Mouse (Mus musculus) myocyte (in vitro differentiated cells): ENCODE results near the gene Lin37. TPM values are rescaled to one million over a fixed set of nuclear protein-coding genes. Genes with fewer than 3 reads are reported as not detected.

Experiments
- H3K27me3 ChIP-seq: one replicate; pipeline ENCODE4 v1.6.1; 2011; ENCODE audit not compliant: control insufficient read depth, insufficient read depth, insufficient read length
- H3K36me3 ChIP-seq: one replicate; pipeline ENCODE4 v1.6.1; 2011; ENCODE audit not compliant: control insufficient read depth, insufficient read depth
- H3K4me2 ChIP-seq: one replicate; pipeline ENCODE4 v1.6.1; 2011; ENCODE audit warnings: low read depth, control low read depth
- H3K4me3 ChIP-seq: one replicate; pipeline ENCODE4 v1.5.1; 2011; ENCODE audit warnings: mild to moderate bottlenecking, control low read depth, moderate library complexity
- H3K79me2 ChIP-seq: one replicate; pipeline ENCODE4 v1.6.1; 2011; ENCODE audit not compliant: control insufficient read depth, insufficient read depth
- H3ac ChIP-seq: one replicate; pipeline ENCODE4 v1.6.1; 2011; ENCODE audit not compliant: control insufficient read depth, insufficient read length
- CEBPB ChIP-seq: IDR thresholded peaks from 2 replicates; pipeline ENCODE4 v1.6.1; 2011; ENCODE audit warnings: mild to moderate bottlenecking, moderate library complexity; ENCODE audit not compliant: poor library complexity, insufficient read depth, severe bottlenecking
- E2F4 ChIP-seq: IDR thresholded peaks from one replicate; pipeline ENCODE4 v1.6.1; 2011; ENCODE audit warnings: mild to moderate bottlenecking, control low read depth, moderate library complexity; ENCODE audit not compliant: insufficient read depth
- MAX ChIP-seq: IDR thresholded peaks from one replicate; pipeline ENCODE4 v1.6.1; 2011; ENCODE audit warnings: low read depth, mild to moderate bottlenecking, control low read depth
- MYOD1 ChIP-seq, 3 experiments: IDR thresholded peaks; one replicate each; pipeline ENCODE4 v1.6.1; 2011; ENCODE audit warnings: control low read depth in 2 of 3, low read depth in 2 of 3, mild to moderate bottlenecking in 2 of 3, moderate library complexity in 1 of 3; ENCODE audit not compliant: insufficient read length in 2 of 3, control insufficient read depth in 1 of 3
- MYOG ChIP-seq, 3 experiments: IDR thresholded peaks; one replicate each; pipeline ENCODE4 v1.6.1; 2011; ENCODE audit warnings: control low read depth in 2 of 3, low read depth in 2 of 3, mild to moderate bottlenecking in 2 of 3; ENCODE audit not compliant: insufficient read length in 2 of 3, control insufficient read depth in 1 of 3, insufficient read depth in 1 of 3
- POLR2A ChIP-seq: IDR thresholded peaks from one replicate; pipeline ENCODE4 v1.6.1; 2011; ENCODE audit warnings: low read depth, mild to moderate bottlenecking, control low read depth, moderate library complexity; ENCODE audit not compliant: insufficient read length
- POLR2AphosphoS2 ChIP-seq: IDR thresholded peaks from one replicate; pipeline ENCODE4 v1.6.1; 2011; ENCODE audit warnings: low read depth, control low read depth; ENCODE audit not compliant: insufficient read length
- REST ChIP-seq: IDR thresholded peaks from one replicate; pipeline ENCODE4 v1.6.1; 2011; ENCODE audit warnings: mild to moderate bottlenecking, control low read depth, moderate library complexity; ENCODE audit not compliant: insufficient read depth, insufficient read length
- SRF ChIP-seq: IDR thresholded peaks from one replicate; pipeline ENCODE4 v1.6.1; 2011; ENCODE audit warnings: low read depth; ENCODE audit not compliant: control insufficient read depth, insufficient read length
- TCF12 ChIP-seq: IDR thresholded peaks from one replicate; pipeline ENCODE4 v1.6.1; 2011; ENCODE audit warnings: mild to moderate bottlenecking, control low read depth; ENCODE audit not compliant: poor library complexity, insufficient read depth, severe bottlenecking
- TCF3 ChIP-seq: IDR thresholded peaks from one replicate; pipeline ENCODE4 v1.6.1; 2011; ENCODE audit warnings: low read depth, control low read depth; ENCODE audit not compliant: insufficient read length
- USF1 ChIP-seq: IDR thresholded peaks from one replicate; pipeline ENCODE4 v1.6.1; 2011; ENCODE audit warnings: low read depth, mild to moderate bottlenecking, control low read depth, moderate library complexity
- polyA plus RNA-seq: library from polyadenylated mRNA; unstranded; fragments of >200 nt; fragmentation: generic; extraction: Trizol; gene quantifications from one replicate; pipeline ENCODE4 v1.2.1, GENCODE M21; 2012; ENCODE audit warnings: missing spikeins

Gene Lin37
- polyA plus RNA-seq, 1 experiment: 55.3 TPM

GRCm38 (mm10) chr7:30520856-30521255 is 38.8 kb downstream of the Lin37 start:
- H3K4me2 ChIP-seq: no peak overlapping the region
- no peaks in the 10 kb centered on the region for H3K36me3 ChIP-seq
- no peak overlapping the region for H3ac ChIP-seq
- no peak overlapping the region for H3K4me3 ChIP-seq
- no peaks in the 10 kb centered on the region for H3K27me3 ChIP-seq
- H3K79me2 ChIP-seq: no peaks in the 10 kb centered on the region
- no peak for TF ChIP-seq CEBPB
- peak; percentile 49 for TF ChIP-seq POLR2A

- Histone ChIP-seq H3K4me3 (no peak overlapping the region), H3K27me3 (no peaks in the 10 kb centered on the region), H3K36me3 (no peaks in the 10 kb centered on the region), H3K4me2 (no peak overlapping the region), H3K79me2 (no peaks in the 10 kb centered on the region), H3ac (no peak overlapping the region)
- peak; percentile 90 for TF ChIP-seq POLR2AphosphoS2
- no peak for TF ChIP-seq E2F4
Measured at GRCm38 (mm10) chr7:30520396-30520795, 39.2 kb downstream of the Lin37 start.

GRCm38 (mm10) chr7:30518325-30518724 is 41.3 kb downstream of the Lin37 start:
- Histone ChIP-seq H3K36me3 (no peaks in the 10 kb centered on the region), H3K27me3 (peaks cover 11% of the 10 kb centered on the region), H3K4me3 (no peak overlapping the region), H3ac (no peak overlapping the region), H3K79me2 (no peaks in the 10 kb centered on the region), H3K4me2 (no peak overlapping the region)
- TF ChIP-seq CEBPB (no peak), E2F4 (no peak), REST (no peak), POLR2AphosphoS2 (no peak), USF1 (no peak)

- Histone ChIP-seq H3K36me3 (no peaks in the 10 kb centered on the region), H3K27me3 (peaks cover 19% of the 10 kb centered on the region), H3ac (no peak overlapping the region), H3K4me2 (no peak overlapping the region), H3K79me2 (no peaks in the 10 kb centered on the region), H3K4me3 (no peak overlapping the region)
- TF ChIP-seq POLR2A: no peak
- TF ChIP-seq POLR2AphosphoS2: no peak
- TF ChIP-seq TCF3: no peak
- no peak for TF ChIP-seq E2F4
- TF ChIP-seq MYOD1 (IDR thresholded peaks at IDR 0.05; ENCODE audit: control insufficient read depth in 1 of 3, insufficient read length in 2 of 3, low read depth in 2 of 3): no peak
- no peak for TF ChIP-seq MYOG (IDR thresholded peaks at IDR 0.05; ENCODE audit: control insufficient read depth in 1 of 3, insufficient read depth in 1 of 3, insufficient read length in 2 of 3, low read depth in 2 of 3)
- TF ChIP-seq REST: no peak
- TF ChIP-seq TCF12: no peak
- TF ChIP-seq USF1: no peak
Measured at GRCm38 (mm10) chr7:30515003-30515760, 44.5 kb downstream of the Lin37 start.

GRCm38 (mm10) chr7:30508061-30508460 is 51.6 kb downstream of the Lin37 start:
- no peak overlapping the region for H3K4me3 ChIP-seq
- peaks cover 30% of the 10 kb centered on the region for H3K27me3 ChIP-seq
- no peak overlapping the region for H3K4me2 ChIP-seq
- H3K79me2 ChIP-seq: no peaks in the 10 kb centered on the region
- no peak overlapping the region for H3ac ChIP-seq
- no peak for TF ChIP-seq MYOG (IDR thresholded peaks at IDR 0.05; ENCODE audit: control insufficient read depth in 1 of 3, insufficient read depth in 1 of 3, insufficient read length in 2 of 3, low read depth in 2 of 3)
- TF ChIP-seq TCF12: no peak
- no peak for TF ChIP-seq CEBPB
- TF ChIP-seq MYOD1 (IDR thresholded peaks at IDR 0.05; ENCODE audit: control insufficient read depth in 1 of 3, insufficient read length in 2 of 3, low read depth in 2 of 3): no peak
- TF ChIP-seq MAX: no peak
- no peak for TF ChIP-seq TCF3
- TF ChIP-seq POLR2A: no peak
- no peak for TF ChIP-seq E2F4
- TF ChIP-seq POLR2AphosphoS2: no peak
- no peak for TF ChIP-seq REST
- TF ChIP-seq USF1: no peak
- no peak for TF ChIP-seq SRF
- no peaks in the 10 kb centered on the region for H3K36me3 ChIP-seq

Other genes with a start within 250 kb of the Lin37 start
- gene Syne4, start 245.0 kb downstream of the Lin37 start, polyA plus RNA-seq: 1.2 TPM
- 4.0 TPM for gene E130208F15Rik, start 238.1 kb downstream of the Lin37 start, polyA plus RNA-seq
- gene Sdhaf1, start 235.9 kb downstream of the Lin37 start, polyA plus RNA-seq: 13.6 TPM
- 0.66 TPM for gene Lrfn3, start 197.1 kb downstream of the Lin37 start, polyA plus RNA-seq
- gene Tyrobp, start 146.1 kb downstream of the Lin37 start, polyA plus RNA-seq: not detected
- gene Hcst, start 140.0 kb downstream of the Lin37 start, polyA plus RNA-seq: not detected
- 0.07 TPM for gene Nfkbid, start 138.1 kb downstream of the Lin37 start, polyA plus RNA-seq
- 0.26 TPM for gene Aplp1, start 114.3 kb downstream of the Lin37 start, polyA plus RNA-seq
- not detected for gene Kirrel2, start 102.1 kb downstream of the Lin37 start, polyA plus RNA-seq
- gene Nphs1, start 101.5 kb downstream of the Lin37 start, polyA plus RNA-seq: 0.43 TPM
- not detected for gene Prodh2, start 66.2 kb downstream of the Lin37 start, polyA plus RNA-seq
- 8.7 TPM for gene Arhgap33, start 24.8 kb downstream of the Lin37 start, polyA plus RNA-seq
- 27.8 TPM for gene Hspb6, start 7.7 kb downstream of the Lin37 start, polyA plus RNA-seq
- 3.8 TPM for gene Proser3, start 7.5 kb downstream of the Lin37 start, polyA plus RNA-seq
- gene U2af1l4, start 3.5 kb upstream of the Lin37 start, polyA plus RNA-seq: 72.3 TPM
- 1.0 TPM for gene Gm49396, start 3.5 kb upstream of the Lin37 start, polyA plus RNA-seq
- 169 TPM for gene Psenen, start 3.8 kb upstream of the Lin37 start, polyA plus RNA-seq
- gene Igflr1, start 5.6 kb upstream of the Lin37 start, polyA plus RNA-seq: 0.66 TPM
- gene Kmt2b, start 28.9 kb upstream of the Lin37 start, polyA plus RNA-seq: 12.9 TPM
- gene Zbtb32, start 39.1 kb upstream of the Lin37 start, polyA plus RNA-seq: 0.11 TPM
- 0.59 TPM for gene Upk1a, start 53.0 kb upstream of the Lin37 start, polyA plus RNA-seq
- 1,108 TPM for gene Cox6b1, start 66.3 kb upstream of the Lin37 start, polyA plus RNA-seq
- not detected for gene Etv2, start 76.0 kb upstream of the Lin37 start, polyA plus RNA-seq
- gene Rbm42, start 90.5 kb upstream of the Lin37 start, polyA plus RNA-seq: 124 TPM
- gene Haus5, start 105.2 kb upstream of the Lin37 start, polyA plus RNA-seq: 8.4 TPM
- gene Pmis2, start 111.8 kb upstream of the Lin37 start, polyA plus RNA-seq: not detected
- gene 2200002J24Rik, start 139.1 kb upstream of the Lin37 start, polyA plus RNA-seq: not detected
- gene Atp4a, start 152.4 kb upstream of the Lin37 start, polyA plus RNA-seq: not detected
- gene Tmem147, start 169.7 kb upstream of the Lin37 start, polyA plus RNA-seq: 241 TPM
- 0.05 TPM for gene Gapdhs, start 183.8 kb upstream of the Lin37 start, polyA plus RNA-seq
- gene Sbsn, start 191.6 kb upstream of the Lin37 start, polyA plus RNA-seq: 0.79 TPM
- gene Dmkn, start 203.9 kb upstream of the Lin37 start, polyA plus RNA-seq: not detected
- gene Krtdap, start 228.1 kb upstream of the Lin37 start, polyA plus RNA-seq: not detected